Mouse (Mus musculus) liver, embryonic 16.5 days (tissue): ENCODE data around the gene Paxip1. TPM values are rescaled to one million over a fixed set of nuclear protein-coding genes. Genes with fewer than 3 reads are reported as not detected.

Source experiments
- ATAC-seq: fragments of 200-750 bp; cut with Nextera tagmentation; 2 replicates; pipeline ENCODE4 v1.8.0; 2017; ENCODE audit warnings: low read depth, mild to moderate bottlenecking, moderate number of reproducible peaks, moderate library complexity
- H3K27ac ChIP-seq: fragments of 300-500 bp; sonication (generic); 2 replicates; pipeline ENCODE4 v1.5.1; 2014; ENCODE audit warnings: mild to moderate bottlenecking, low read length
- H3K27me3 ChIP-seq: fragments of 300-500 bp; sonication (generic); 2 replicates; pipeline ENCODE4 v1.6.1; 2014; ENCODE audit warnings: low read depth, low read length, mixed read lengths; ENCODE audit not compliant: control insufficient read depth, insufficient read depth
- H3K36me3 ChIP-seq: fragments of 300-500 bp; sonication (generic); 2 replicates; pipeline ENCODE4 v1.6.1; 2014; ENCODE audit warnings: mild to moderate bottlenecking; ENCODE audit not compliant: control insufficient read depth, insufficient read depth
- H3K4me1 ChIP-seq: fragments of 300-500 bp; sonication (generic); 2 replicates; pipeline ENCODE4 v1.6.1; 2014; ENCODE audit warnings: low read depth, low read length, mixed read lengths; ENCODE audit not compliant: control insufficient read depth
- H3K4me2 ChIP-seq: fragments of 300-500 bp; sonication (generic); 2 replicates; pipeline ENCODE4 v1.6.1; 2014; ENCODE audit warnings: low read depth, low read length, mixed read lengths
- H3K4me3 ChIP-seq: fragments of 300-500 bp; sonication (generic); 2 replicates; pipeline ENCODE4 v1.5.1; 2014; ENCODE audit warnings: low read depth, mild to moderate bottlenecking, low read length
- H3K9ac ChIP-seq: fragments of 300-500 bp; sonication (generic); 2 replicates; pipeline ENCODE4 v1.6.1; 2014; ENCODE audit warnings: low read depth, low read length
- H3K9me3 ChIP-seq: fragments of 300-500 bp; sonication (generic); replicated peaks from 2 replicates; pipeline ENCODE4 v1.6.1; 2016; ENCODE audit warnings: low read length; ENCODE audit not compliant: control insufficient read depth
- WGBS: fragments of 180-500 bp; shearing (Covaris S2); extraction: QIAGEN DNeasy Blood & Tissue Kit; methylation state at CpG from one replicate; pipeline ENCODE4 v1.1.7; 2014; ENCODE audit not compliant: insufficient replicate concordance; 5-methylcytosine and 5-hydroxymethylcytosine counted together
- polyA plus RNA-seq: library from polyadenylated mRNA; unstranded; fragments of >200 nt; fragmentation: Nextera tagmentation; extraction: Ambion mirVana; gene quantifications from 2 replicates; pipeline ENCODE4 v1.2.1, GENCODE M21; 2015

The Paxip1 gene
- 14.5 and 17.2 TPM in 2 replicates for polyA plus RNA-seq

DNA sequence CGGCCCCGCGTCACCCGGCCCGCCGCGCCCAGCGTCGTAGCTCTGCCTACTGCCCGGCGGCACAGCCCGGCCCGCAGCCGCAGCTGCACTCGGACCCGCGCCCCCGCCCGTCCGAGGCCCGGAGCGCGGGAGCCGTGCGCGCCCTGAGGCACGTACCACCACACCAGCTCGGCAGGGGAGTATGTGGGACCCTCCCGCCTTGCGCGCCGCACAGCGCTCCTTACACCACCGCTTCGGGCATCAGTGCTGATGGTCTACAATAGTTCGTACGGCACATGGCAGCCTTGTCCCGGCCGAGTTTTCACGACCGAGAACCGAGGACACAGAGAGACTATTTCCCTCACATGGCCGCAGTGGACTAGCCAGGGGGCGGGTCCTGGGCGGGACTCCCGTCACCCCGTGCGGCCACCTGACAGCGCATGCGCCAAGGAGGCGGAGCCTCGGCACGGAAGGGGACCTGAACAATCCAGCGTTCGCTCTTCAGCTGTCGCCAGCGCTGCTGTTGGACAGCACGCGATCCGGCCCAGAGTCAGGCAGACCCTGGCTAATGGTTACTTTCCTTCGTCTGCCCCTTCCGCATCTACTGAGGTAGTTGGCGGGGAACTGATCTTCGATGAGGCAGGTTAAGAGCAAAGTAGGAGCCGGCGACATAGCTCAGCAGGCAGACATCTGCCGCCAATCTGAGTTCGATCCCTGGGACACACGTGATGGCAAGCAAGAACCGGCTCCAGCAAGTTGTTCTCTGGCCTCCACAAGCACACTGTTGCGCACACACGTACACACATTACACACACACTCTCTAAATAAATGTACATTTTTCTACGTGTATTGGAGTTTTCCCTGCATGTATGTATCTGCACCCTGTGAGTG lies at the start of gene Paxip1:
TSS of gene Paxip1 (minus strand) at position 389 of the 870 bp plus-strand sequence.
- Histone ChIP-seq H3K9me3 (no peaks in the 10 kb centered on the region), H3K4me1 (peaks cover 21% of the 10 kb centered on the region), H3K36me3 (peaks cover 23% of the 10 kb centered on the region), H3K4me2 (peak within 1 kb of the TSS; percentile 91), H3K27ac (peak within 1 kb of the TSS; percentile 89), H3K4me3 (peak within 1 kb of the TSS; percentile 94), H3K27me3 (no peaks in the 10 kb centered on the region), H3K9ac (peak within 1 kb of the TSS; percentile 98)
- 0% methylated on average over 71 of the region's 73 CpGs for WGBS
- peak; percentile 95 for ATAC-seq

DNA sequence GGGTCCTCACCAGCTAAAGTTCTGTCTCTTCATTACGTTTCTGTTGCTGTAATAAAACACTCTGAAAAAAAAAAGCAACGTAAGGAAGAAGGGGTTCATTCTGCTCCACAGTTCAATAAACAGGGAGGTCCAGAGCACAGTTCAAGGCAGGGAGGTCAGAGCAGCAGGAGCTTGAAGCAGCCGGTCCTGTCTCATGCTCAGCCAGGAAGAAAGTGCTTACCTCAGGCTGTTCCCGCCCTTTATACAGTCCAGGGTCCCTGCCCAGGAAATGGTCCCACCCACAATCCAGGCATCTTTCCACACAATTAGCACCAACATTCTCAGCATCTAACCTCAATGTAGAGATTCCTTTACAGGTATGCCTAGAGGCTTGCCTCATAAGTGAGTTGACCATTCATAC lies 46.6 kb upstream of the Paxip1 start:
- H3K27ac ChIP-seq: no peak overlapping the region
- H3K4me1 ChIP-seq: no peaks in the 10 kb centered on the region
- WGBS: 40% methylated on average over 4 of the region's 4 CpGs
- no peaks in the 10 kb centered on the region for H3K36me3 ChIP-seq
- H3K4me2 ChIP-seq: no peak overlapping the region
- no peaks in the 10 kb centered on the region for H3K9me3 ChIP-seq
- H3K4me3 ChIP-seq: no peak overlapping the region
- no peak overlapping the region for H3K9ac ChIP-seq
- ATAC-seq: no peak
- H3K27me3 ChIP-seq: peaks cover 14% of the 10 kb centered on the region

DNA sequence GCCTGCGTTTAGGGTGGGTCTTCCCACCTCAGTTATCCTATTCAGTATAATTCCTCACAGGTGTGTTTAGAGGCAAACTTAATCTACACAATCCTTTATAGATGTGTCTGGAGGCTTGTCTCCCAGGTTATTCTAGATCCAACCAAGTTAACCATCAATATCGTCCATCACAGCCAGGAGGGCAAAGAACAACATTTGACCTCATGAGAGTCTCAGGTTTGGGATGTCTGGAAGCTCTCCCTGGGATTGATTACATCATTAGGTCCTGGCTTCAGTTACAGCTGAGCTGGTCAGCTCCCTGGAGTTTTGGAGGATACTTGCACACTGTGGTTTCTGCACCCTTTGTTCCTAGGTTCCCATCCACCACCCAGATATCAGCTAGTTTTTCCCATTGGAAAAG lies 43.6 kb upstream of the Paxip1 start:
- Histone ChIP-seq H3K4me3 (no peak overlapping the region), H3K4me1 (no peaks in the 10 kb centered on the region), H3K36me3 (no peaks in the 10 kb centered on the region), H3K9ac (no peak overlapping the region), H3K27me3 (no peaks in the 10 kb centered on the region), H3K27ac (no peak overlapping the region), H3K9me3 (no peaks in the 10 kb centered on the region), H3K4me2 (no peak overlapping the region)
- WGBS: 81% methylated on average over 2 of the region's 2 CpGs
- ATAC-seq: no peak

DNA sequence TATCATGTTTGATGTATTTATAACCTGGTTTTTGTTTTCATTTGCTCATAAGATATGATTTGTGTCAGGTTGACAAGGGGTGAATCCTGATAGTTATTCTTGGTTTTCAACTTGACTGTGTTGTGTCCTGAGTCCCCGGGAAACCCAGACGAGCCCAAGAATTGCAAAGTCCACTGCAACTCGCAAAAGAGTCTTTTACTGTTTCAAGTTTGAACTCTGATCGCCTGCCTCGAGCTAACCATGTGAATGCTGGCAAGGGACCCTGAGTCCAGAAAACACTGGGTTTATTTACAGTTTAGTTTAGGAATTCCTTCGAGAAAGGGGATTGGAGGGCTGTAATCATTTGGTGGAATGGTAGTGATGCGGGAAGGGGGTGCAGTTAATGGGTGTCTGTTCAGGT lies 36.5 kb upstream of the Paxip1 start:
- Histone ChIP-seq H3K27ac (no peak overlapping the region), H3K36me3 (no peaks in the 10 kb centered on the region), H3K9ac (no peak overlapping the region), H3K4me1 (no peaks in the 10 kb centered on the region), H3K4me2 (no peak overlapping the region), H3K9me3 (no peaks in the 10 kb centered on the region), H3K27me3 (no peaks in the 10 kb centered on the region), H3K4me3 (no peak overlapping the region)
- ATAC-seq: no peak
- WGBS: 47% methylated on average over 7 of the region's 7 CpGs

DNA sequence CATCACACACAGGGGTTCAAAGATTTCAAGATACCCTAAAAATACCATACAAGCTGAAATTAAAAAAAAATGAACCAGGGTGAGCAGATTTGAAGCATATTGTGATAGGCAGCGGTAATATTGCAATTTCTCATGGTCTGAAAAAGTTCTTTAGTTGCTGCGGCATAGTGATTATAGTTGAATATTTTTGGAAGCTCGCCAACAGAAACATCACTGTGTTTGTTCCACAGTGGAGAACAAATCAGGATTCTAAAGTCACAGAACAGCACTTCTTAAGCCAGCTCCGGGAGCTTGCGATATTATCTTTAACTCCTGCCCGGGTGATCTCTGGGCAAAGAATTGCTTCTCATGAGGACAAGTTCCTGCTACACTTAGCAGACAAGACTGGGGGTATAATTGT lies 29.7 kb upstream of the Paxip1 start:
- Histone ChIP-seq H3K9ac (no peak overlapping the region), H3K4me1 (no peaks in the 10 kb centered on the region), H3K27ac (no peak overlapping the region), H3K36me3 (no peaks in the 10 kb centered on the region), H3K9me3 (no peaks in the 10 kb centered on the region), H3K27me3 (no peaks in the 10 kb centered on the region), H3K4me2 (no peak overlapping the region), H3K4me3 (no peak overlapping the region)
- WGBS: 67% methylated on average over 6 of the region's 6 CpGs
- no peak for ATAC-seq

DNA sequence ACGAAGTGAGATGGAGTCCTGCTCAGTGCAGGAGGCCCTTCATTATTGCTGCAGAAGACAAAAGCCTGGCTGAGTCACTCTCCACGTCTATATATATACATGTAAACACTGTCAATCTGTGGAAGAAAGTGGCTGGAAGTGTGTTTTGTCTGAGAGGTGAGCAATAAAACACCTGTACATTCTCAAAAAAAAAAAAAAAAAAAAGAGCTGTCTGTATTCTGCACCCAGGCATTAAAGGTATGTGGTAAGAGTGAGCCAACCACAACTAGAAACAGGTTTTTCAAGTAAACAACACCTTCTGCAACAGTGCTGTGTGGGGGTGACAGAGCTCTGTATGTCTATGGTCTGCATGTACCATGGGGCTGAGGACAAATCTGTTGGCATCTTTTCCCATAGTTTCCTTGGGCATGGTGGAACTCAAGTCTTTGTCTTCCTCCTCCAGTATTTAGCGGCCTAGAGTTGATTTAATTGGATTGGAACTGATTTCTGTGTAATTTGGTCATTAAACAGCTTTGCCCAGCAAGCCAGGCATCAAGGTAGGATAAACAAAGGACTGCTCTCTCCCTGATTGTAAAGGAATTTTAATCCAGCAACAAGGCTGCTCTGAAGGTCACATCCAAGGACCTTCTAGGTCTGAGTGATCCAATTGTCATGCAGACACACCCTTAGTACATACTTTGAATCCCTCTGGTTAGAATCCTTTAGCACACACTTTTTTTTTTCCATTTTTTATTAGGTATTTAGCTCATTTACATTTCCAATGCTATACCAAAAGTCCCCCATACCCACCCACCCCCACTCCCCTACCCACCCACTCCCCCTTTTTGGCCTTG lies 27.6 kb upstream of the Paxip1 start:
- no peak for ATAC-seq
- Histone ChIP-seq H3K4me2 (no peak overlapping the region), H3K27ac (no peak overlapping the region), H3K9ac (no peak overlapping the region), H3K36me3 (no peaks in the 10 kb centered on the region), H3K9me3 (no peaks in the 10 kb centered on the region), H3K4me3 (no peak overlapping the region), H3K27me3 (no peaks in the 10 kb centered on the region), H3K4me1 (no peaks in the 10 kb centered on the region)
- 39% methylated on average over 3 of the region's 3 CpGs for WGBS

DNA sequence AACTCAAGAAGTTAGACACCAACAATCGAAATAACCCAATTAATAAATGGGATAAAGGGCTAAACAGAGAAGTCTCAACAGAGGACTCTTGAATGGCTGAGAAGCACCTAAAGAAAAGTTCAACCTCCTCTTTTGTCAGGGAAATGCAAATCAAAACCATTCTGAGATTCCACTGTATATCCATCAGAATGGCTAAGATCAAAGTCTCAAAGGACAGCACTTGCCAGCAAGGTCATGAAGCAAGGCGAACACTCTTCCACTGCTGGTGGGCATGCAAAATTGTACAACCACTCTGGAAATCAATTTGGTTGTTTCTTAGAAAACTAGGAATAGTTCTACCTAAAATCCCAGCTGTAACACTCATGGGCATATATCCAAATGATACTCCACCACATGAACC lies 22.8 kb upstream of the Paxip1 start:
- H3K4me2 ChIP-seq: no peak overlapping the region
- WGBS: 65% methylated on average over 2 of the region's 2 CpGs
- no peak overlapping the region for H3K4me3 ChIP-seq
- no peaks in the 10 kb centered on the region for H3K27me3 ChIP-seq
- H3K9ac ChIP-seq: no peak overlapping the region
- no peaks in the 10 kb centered on the region for H3K9me3 ChIP-seq
- no peaks in the 10 kb centered on the region for H3K4me1 ChIP-seq
- H3K36me3 ChIP-seq: no peaks in the 10 kb centered on the region
- no peak overlapping the region for H3K27ac ChIP-seq
- no peak for ATAC-seq

DNA sequence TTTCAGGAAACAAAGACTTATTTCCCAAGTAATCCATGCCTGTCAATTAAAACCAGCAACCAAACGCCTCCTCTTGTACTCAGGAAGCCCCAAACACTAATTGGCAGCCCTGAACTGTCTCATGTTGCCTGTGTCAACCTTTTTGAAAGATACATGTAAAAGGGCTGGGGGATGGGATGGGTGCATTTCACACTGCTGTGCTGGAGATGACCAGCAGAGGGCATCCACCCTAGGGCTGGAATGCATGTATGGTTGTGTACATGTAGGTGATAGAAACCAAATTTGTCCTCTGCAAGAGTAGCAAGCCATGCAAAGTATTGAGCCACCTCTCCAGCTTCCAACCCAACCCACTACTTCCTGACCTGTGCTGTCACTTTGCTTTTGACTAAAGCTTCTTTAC lies 2.4 kb upstream of the Paxip1 start:
- no peak overlapping the region for H3K4me3 ChIP-seq
- H3K4me1 ChIP-seq: peaks cover 21% of the 10 kb centered on the region
- no peak overlapping the region for H3K27ac ChIP-seq
- H3K4me2 ChIP-seq: no peak overlapping the region
- peaks cover 2% of the 10 kb centered on the region; the same call in 1 of the 2 replicates for H3K36me3 ChIP-seq
- ATAC-seq: no peak
- no peak overlapping the region for H3K9ac ChIP-seq
- no peaks in the 10 kb centered on the region for H3K27me3 ChIP-seq
- no peaks in the 10 kb centered on the region for H3K9me3 ChIP-seq
- 6% methylated on average over 1 of the region's 1 CpGs for WGBS
